Mouse (Mus musculus): ENCODE measurements around the gene Olfr358. TPM values are rescaled to one million over a fixed set of nuclear protein-coding genes. Genes with fewer than 3 reads are reported as not detected.

Gene Olfr358
- polyA plus RNA-seq (2014; fragmentation: Nextera tagmentation; extraction: Ambion mirVana), result not detected in 2 replicates

- no peak within 1 kb of the TSS for H3K27ac ChIP-seq (ENCODE audit: low read depth)
- H3K27me3 ChIP-seq (ENCODE audit: insufficient read depth, low read length), result no peaks in the 10 kb centered on the region
- H3K36me3 ChIP-seq (ENCODE audit: insufficient read depth), result no peaks in the 10 kb centered on the region
- no peak within 1 kb of the TSS for H3K9ac ChIP-seq
- DNase-seq (no peak), ATAC-seq (ENCODE audit: insufficient read depth) (no peak)
- no peak within 1 kb of the TSS for H3K4me2 ChIP-seq
- H3K9me3 ChIP-seq (ENCODE audit: low read depth, low read length), result no peaks in the 10 kb centered on the region
- H3K4me3 ChIP-seq (ENCODE audit: low read depth, low read length), result no peak within 1 kb of the TSS
- H3K4me1 ChIP-seq (ENCODE audit: insufficient read depth), result no peaks in the 10 kb centered on the region
- no peak for TF ChIP-seq CTCF (IDR thresholded peaks at IDR 0.05; ENCODE audit: low read depth)
These were observed at the start of gene Olfr358 for GRCm38 (mm10) chr2:37009235-37009634. Gene Olfr358 (minus strand): TSS chr2:37009335.

- H3K4me3 ChIP-seq (ENCODE audit: low read depth, low read length), result no peak overlapping the region
- 67% methylated on average over 1 of the region's 1 CpGs for WGBS
- H3K4me1 ChIP-seq (ENCODE audit: insufficient read depth), result no peaks in the 10 kb centered on the region
- no peaks in the 10 kb centered on the region for H3K27me3 ChIP-seq (ENCODE audit: insufficient read depth, low read length)
- H3K27ac ChIP-seq (ENCODE audit: low read depth), result no peak overlapping the region
- H3K4me2 ChIP-seq, result no peak overlapping the region
- ATAC-seq (ENCODE audit: insufficient read depth) (no peak), DNase-seq (no peak)
- TF ChIP-seq CTCF (IDR thresholded peaks at IDR 0.05; ENCODE audit: low read depth), result no peak
- no peak overlapping the region for H3K9ac ChIP-seq
- no peaks in the 10 kb centered on the region for H3K9me3 ChIP-seq (ENCODE audit: low read depth, low read length)
- no peaks in the 10 kb centered on the region for H3K36me3 ChIP-seq (ENCODE audit: insufficient read depth)
These were observed 12.1 kb downstream of the Olfr358 start for GRCm38 (mm10) chr2:36997030-36997429.

- DNase-seq (no peak), ATAC-seq (ENCODE audit: insufficient read depth) (no peak)
- Histone ChIP-seq H3K9ac (no peak within 1 kb of the TSS), H3K27me3 (ENCODE audit: insufficient read depth, low read length) (no peaks in the 10 kb centered on the region), H3K4me1 (ENCODE audit: insufficient read depth) (no peaks in the 10 kb centered on the region), H3K4me2 (no peak within 1 kb of the TSS), H3K36me3 (ENCODE audit: insufficient read depth) (no peaks in the 10 kb centered on the region), H3K9me3 (ENCODE audit: low read depth, low read length) (no peaks in the 10 kb centered on the region), H3K4me3 (ENCODE audit: low read depth, low read length) (no peak within 1 kb of the TSS), H3K27ac (ENCODE audit: low read depth) (no peak within 1 kb of the TSS)
- WGBS, result 33% methylated on average over 1 of the region's 1 CpGs
- TF ChIP-seq CTCF (IDR thresholded peaks at IDR 0.05; ENCODE audit: low read depth), result no peak
These were observed 15.6 kb downstream of the Olfr358 start, which contains the start of gene Olfr357 for GRCm38 (mm10) chr2:36993527-36993926. Gene Olfr357 (plus strand): TSS chr2:36993827.

Other genes with a start within 250 kb of the Olfr358 start
- not detected in 2 replicates for gene Olfr348, start 225.1 kb downstream of the Olfr358 start, polyA plus RNA-seq (2014; fragmentation: Nextera tagmentation; extraction: Ambion mirVana)
- gene Olfr50, start 218.8 kb downstream of the Olfr358 start, polyA plus RNA-seq (2014; fragmentation: Nextera tagmentation; extraction: Ambion mirVana), result not detected in 2 replicates
- gene Olfr3, start 192.3 kb downstream of the Olfr358 start, polyA plus RNA-seq (2014; fragmentation: Nextera tagmentation; extraction: Ambion mirVana), result not detected in 2 replicates
- gene Olfr350, start 163.0 kb downstream of the Olfr358 start, polyA plus RNA-seq (2014; fragmentation: Nextera tagmentation; extraction: Ambion mirVana), result not detected in 2 replicates
- gene Olfr351, start 146.7 kb downstream of the Olfr358 start, polyA plus RNA-seq (2014; fragmentation: Nextera tagmentation; extraction: Ambion mirVana), result not detected in 2 replicates
- gene Olfr352, start 140.9 kb downstream of the Olfr358 start, polyA plus RNA-seq (2014; fragmentation: Nextera tagmentation; extraction: Ambion mirVana), result not detected in 2 replicates
- gene Olfr353, start 116.4 kb downstream of the Olfr358 start, polyA plus RNA-seq (2014; fragmentation: Nextera tagmentation; extraction: Ambion mirVana), result not detected in 2 replicates
- gene Olfr354, start 103.7 kb downstream of the Olfr358 start, polyA plus RNA-seq (2014; fragmentation: Nextera tagmentation; extraction: Ambion mirVana), result not detected in 2 replicates
- not detected in 2 replicates for gene Olfr355, start 80.4 kb downstream of the Olfr358 start, polyA plus RNA-seq (2014; fragmentation: Nextera tagmentation; extraction: Ambion mirVana)
- gene Olfr356, start 72.2 kb downstream of the Olfr358 start, polyA plus RNA-seq (2014; fragmentation: Nextera tagmentation; extraction: Ambion mirVana), result not detected in 2 replicates
- not detected in 2 replicates for gene Olfr357, start 15.5 kb downstream of the Olfr358 start, polyA plus RNA-seq (2014; fragmentation: Nextera tagmentation; extraction: Ambion mirVana)
- gene Olfr360, start 56.4 kb upstream of the Olfr358 start, polyA plus RNA-seq (2014; fragmentation: Nextera tagmentation; extraction: Ambion mirVana), result not detected in 2 replicates
- gene Olfr361, start 80.0 kb upstream of the Olfr358 start, polyA plus RNA-seq (2014; fragmentation: Nextera tagmentation; extraction: Ambion mirVana), result not detected in 2 replicates
- gene Olfr362, start 108.6 kb upstream of the Olfr358 start, polyA plus RNA-seq (2014; fragmentation: Nextera tagmentation; extraction: Ambion mirVana), result not detected in 2 replicates
- gene Olfr364-ps1, start 130.0 kb upstream of the Olfr358 start, polyA plus RNA-seq (2014; fragmentation: Nextera tagmentation; extraction: Ambion mirVana), result not detected in 2 replicates
- not detected in 2 replicates for gene Olfr365, start 178.9 kb upstream of the Olfr358 start, polyA plus RNA-seq (2014; fragmentation: Nextera tagmentation; extraction: Ambion mirVana)
- not detected in 2 replicates for gene Olfr366, start 202.2 kb upstream of the Olfr358 start, polyA plus RNA-seq (2014; fragmentation: Nextera tagmentation; extraction: Ambion mirVana)

Data from lung, embryonic 14.5 days (tissue).